Mouse (Mus musculus) CH12.LX (cell line): ENCODE data around the gene Ldb2. TPM values are rescaled to one million over a fixed set of nuclear protein-coding genes. Genes with fewer than 3 reads are reported as not detected.

Experiments
- DNase-seq: peaks from one replicate; pipeline ENCODE4 v3.0.0-alpha.2; 2013; ENCODE audit errors: extremely low read depth
- H3K27ac ChIP-seq: 2 replicates; pipeline ENCODE4 v1.5.1; 2012; ENCODE audit warnings: low read depth, mild to moderate bottlenecking, control low read depth, moderate library complexity; ENCODE audit not compliant: insufficient read depth
- H3K27me3 ChIP-seq: replicated peaks from 2 replicates; pipeline ENCODE3; 2012; ENCODE audit warnings: inconsistent platforms
- H3K36me3 ChIP-seq, 2 experiments: replicated peaks in 1 of 2; 2 replicates each; pipeline versions ENCODE3 to v1.6.1; 2012; ENCODE audit warnings: inconsistent platforms in 1 of 2, low read length in 1 of 2, mild to moderate bottlenecking in 1 of 2, mixed read lengths in 1 of 2, moderate library complexity in 1 of 2; ENCODE audit not compliant: control insufficient read depth in 1 of 2, insufficient read depth in 1 of 2
- H3K4me1 ChIP-seq, 2 experiments: 2 replicates each; pipeline ENCODE4 v1.6.1; 2012; ENCODE audit warnings: inconsistent platforms in 1 of 2, moderate library complexity in 1 of 2; ENCODE audit not compliant: insufficient read depth in 2 of 2, control insufficient read depth in 1 of 2
- H3K4me2 ChIP-seq: 2 replicates; pipeline ENCODE4 v1.6.1; 2012; ENCODE audit warnings: low read depth, mild to moderate bottlenecking, control low read depth; ENCODE audit not compliant: poor library complexity, insufficient read depth, severe bottlenecking
- H3K4me3 ChIP-seq, 3 experiments: fragments of 150-350 bp in 1 of 3; sonication (generic) in 1 of 3; replicated peaks in 1 of 3; 2 replicates each; pipeline versions ENCODE3 to v1.5.1; 2011 to 2012; ENCODE audit warnings: low read depth in 2 of 3, low read length in 2 of 3, mild to moderate bottlenecking in 2 of 3, moderate library complexity in 2 of 3, control low read depth in 1 of 3, improper control_type of control experiment in 1 of 3, inconsistent platforms in 1 of 3, mixed read lengths in 1 of 3; ENCODE audit not compliant: poor library complexity in 1 of 3
- H3K79me2 ChIP-seq: replicated peaks from 2 replicates; pipeline ENCODE4 v1.6.1; 2012; ENCODE audit warnings: mild to moderate bottlenecking, moderate library complexity; ENCODE audit not compliant: control insufficient read depth, poor library complexity, insufficient read depth, severe bottlenecking; ENCODE audit errors: extremely low read depth
- H3K9ac ChIP-seq: 2 replicates; pipeline ENCODE4 v1.6.1; 2012; ENCODE audit warnings: low read depth, mild to moderate bottlenecking, control low read depth, moderate library complexity; ENCODE audit not compliant: insufficient read depth
- H3K9me3 ChIP-seq: replicated peaks from 2 replicates; pipeline ENCODE3; 2012; ENCODE audit warnings: low read length, inconsistent platforms, mixed read lengths
- BHLHE40 ChIP-seq: IDR thresholded peaks from 2 replicates; pipeline ENCODE4 v1.6.1; 2011; ENCODE audit warnings: mild to moderate bottlenecking, low read depth, low read length, improper control_type of control experiment
- CHD1 ChIP-seq: IDR thresholded peaks from 2 replicates; pipeline ENCODE4 v1.6.1; 2012; ENCODE audit warnings: low read depth, low read length, improper control_type of control experiment, inconsistent platforms
- ELF1 ChIP-seq: IDR thresholded peaks from 2 replicates; pipeline ENCODE4 v1.6.1; 2014; ENCODE audit warnings: low read depth, mild to moderate bottlenecking, inconsistent platforms, low read length, improper control_type of control experiment
- EP300 ChIP-seq: IDR thresholded peaks from 2 replicates; pipeline ENCODE4 v1.6.1; 2011; ENCODE audit warnings: low read length, improper control_type of control experiment
- GABPA ChIP-seq: IDR thresholded peaks from 2 replicates; pipeline ENCODE4 v1.6.1; 2012; ENCODE audit warnings: low read depth, low read length, improper control_type of control experiment, inconsistent platforms; ENCODE audit not compliant: insufficient replicate concordance
- IRF4 ChIP-seq: IDR thresholded peaks from 2 replicates; pipeline ENCODE4 v1.6.1; 2014; ENCODE audit warnings: low read depth, mild to moderate bottlenecking, inconsistent platforms, low read length, improper control_type of control experiment
- JUN ChIP-seq: IDR thresholded peaks from 2 replicates; pipeline ENCODE4 v1.6.1; 2011; ENCODE audit warnings: low read depth, mild to moderate bottlenecking, low read length, improper control_type of control experiment, moderate library complexity; ENCODE audit not compliant: insufficient read depth
- JUND ChIP-seq: conservative IDR thresholded peaks from 2 replicates; pipeline ENCODE4 v1.6.1; 2011; ENCODE audit warnings: low read depth, low read length, improper control_type of control experiment
- KAT2A ChIP-seq: IDR thresholded peaks from 2 replicates; pipeline ENCODE4 v1.6.1; 2012; ENCODE audit warnings: low read length, improper control_type of control experiment, inconsistent platforms; ENCODE audit not compliant: insufficient replicate concordance
- MAX ChIP-seq: IDR thresholded peaks from 2 replicates; pipeline ENCODE4 v1.6.1; 2011; ENCODE audit warnings: low read length, improper control_type of control experiment
- MAZ ChIP-seq: IDR thresholded peaks from 2 replicates; pipeline ENCODE4 v1.6.1; 2012; ENCODE audit warnings: low read depth, mild to moderate bottlenecking, inconsistent platforms, low read length, improper control_type of control experiment, moderate library complexity
- MXI1 ChIP-seq: IDR thresholded peaks from 2 replicates; pipeline ENCODE4 v1.6.1; 2011; ENCODE audit warnings: mild to moderate bottlenecking, low read depth, low read length, improper control_type of control experiment
- MYC ChIP-seq: IDR thresholded peaks from 2 replicates; pipeline ENCODE4 v1.6.1; 2011; ENCODE audit warnings: low read depth, mild to moderate bottlenecking, improper control_type of control experiment, low read length
- NELFE ChIP-seq: IDR thresholded peaks from 2 replicates; pipeline ENCODE4 v1.6.1; 2011; ENCODE audit warnings: low read depth, low read length, improper control_type of control experiment
- NRF1 ChIP-seq: IDR thresholded peaks from 2 replicates; pipeline ENCODE4 v1.6.1; 2014; ENCODE audit warnings: low read depth, mild to moderate bottlenecking, inconsistent platforms, low read length, improper control_type of control experiment, moderate library complexity
- PAX5 ChIP-seq: IDR thresholded peaks from 2 replicates; pipeline ENCODE4 v1.6.1; 2012; ENCODE audit warnings: low read length, inconsistent platforms, mixed read lengths
- POLR2A ChIP-seq: IDR thresholded peaks from 2 replicates; pipeline ENCODE4 v1.6.1; 2011; ENCODE audit warnings: low read depth, mild to moderate bottlenecking, improper control_type of control experiment, low read length
- POLR2AphosphoS2 ChIP-seq: IDR thresholded peaks from 2 replicates; pipeline ENCODE4 v1.6.1; 2011; ENCODE audit warnings: low read depth, low read length, improper control_type of control experiment
- RAD21 ChIP-seq: IDR thresholded peaks from 2 replicates; pipeline ENCODE4 v1.6.1; 2011; ENCODE audit warnings: low read depth, mild to moderate bottlenecking, low read length, improper control_type of control experiment, moderate library complexity
- RCOR1 ChIP-seq: conservative IDR thresholded peaks from 2 replicates; pipeline ENCODE4 v1.6.1; 2012; ENCODE audit warnings: low read depth, mild to moderate bottlenecking, inconsistent platforms, low read length, improper control_type of control experiment
- SIN3A ChIP-seq: IDR thresholded peaks from 2 replicates; pipeline ENCODE4 v1.6.1; 2012; ENCODE audit warnings: low read length, improper control_type of control experiment, inconsistent platforms
- SMC3 ChIP-seq: IDR thresholded peaks from 2 replicates; pipeline ENCODE4 v1.6.1; 2011; ENCODE audit warnings: low read depth, low read length, improper control_type of control experiment
- TBP ChIP-seq: conservative IDR thresholded peaks from 2 replicates; pipeline ENCODE4 v1.6.1; 2011; ENCODE audit warnings: low read depth, low read length, improper control_type of control experiment
- TCF12 ChIP-seq: IDR thresholded peaks from 2 replicates; pipeline ENCODE4 v1.6.1; 2014; ENCODE audit warnings: low read depth, mild to moderate bottlenecking, inconsistent platforms, low read length, improper control_type of control experiment
- UBTF ChIP-seq: IDR thresholded peaks from 2 replicates; pipeline ENCODE4 v1.6.1; 2012; ENCODE audit warnings: low read depth, mild to moderate bottlenecking, inconsistent platforms, low read length, improper control_type of control experiment, moderate library complexity
- USF1 ChIP-seq: IDR thresholded peaks from 2 replicates; pipeline ENCODE4 v1.6.1; 2014; ENCODE audit warnings: low read depth, mild to moderate bottlenecking, inconsistent platforms, low read length, improper control_type of control experiment
- ZC3H11A ChIP-seq: IDR thresholded peaks from 2 replicates; pipeline ENCODE4 v1.6.1; 2012; ENCODE audit warnings: low read depth, mild to moderate bottlenecking, inconsistent platforms, low read length, improper control_type of control experiment
- dilution Hi-C: fragments of 300-500 bp; cut with MboI; formaldehyde crosslinking; loops from 2 replicates; pipeline ENCODE4 v1.14.3; 2020; ENCODE audit warnings: low sequenced_read_pairs; ENCODE audit not compliant: extremely low pct_unique_long_range_greater_than_20kb, extremely low pct_ligation_motif_present
- in situ Hi-C: fragments of 300-500 bp; cut with MboI; formaldehyde crosslinking; loops from 3 replicates; pipeline ENCODE4 v1.14.3; 2019; ENCODE audit warnings: low sequenced_read_pairs, low pct_ligation_motif_present, low pct_unique_long_range_greater_than_20kb, mixed read lengths
- polyA plus RNA-seq: library from polyadenylated mRNA; unstranded; fragments of >175 nt; gene quantifications from 2 replicates; pipeline ENCODE4 v1.2.1, GENCODE M21; 2012; ENCODE audit warnings: low read depth; ENCODE audit not compliant: insufficient read length
- total RNA-seq, 2 experiments: library from RNA; depleted of rRNA; stranded (reverse); fragments of 300-350 nt in 1 of 2; fragments of >200 nt in 1 of 2; gene quantifications; 2 replicates each; pipeline ENCODE4 v1.2.3; 2012 to 2014

Gene Ldb2
- total and polyA plus RNA-seq, 3 experiments = not detected

- 0 out of 4 replicates have a peak, but pooled peaks cover 0 to 6% of the 10 kb centered on the region in 2 experiments for H3K4me1 ChIP-seq
- no peak for DNase-seq
- no peaks in the 10 kb centered on the region for H3K9me3 ChIP-seq
- no peaks in the 10 kb centered on the region for H3K27me3 ChIP-seq
- dilution Hi-C loops (no loop called here), in situ Hi-C loops (no loop called here)
- H3K4me3 ChIP-seq = no peak overlapping the region
- no peaks in the 10 kb centered on the region for H3K79me2 ChIP-seq
- H3K4me2 ChIP-seq = no peak overlapping the region
- no peaks in the 10 kb centered on the region for H3K36me3 ChIP-seq
- no peak for TF ChIP-seq POLR2AphosphoS2
- TF ChIP-seq TCF12 = no peak
- no peak for TF ChIP-seq ZC3H11A
- TF ChIP-seq JUN = no peak
- no peak for TF ChIP-seq PAX5
- no peak for TF ChIP-seq POLR2A
- no peak for TF ChIP-seq RCOR1
- no peak for TF ChIP-seq USF1
- no peak for TF ChIP-seq UBTF
- no peak for TF ChIP-seq SIN3A
- TF ChIP-seq RAD21 = no peak
- TF ChIP-seq MYC = no peak
- TF ChIP-seq IRF4 = no peak
- TF ChIP-seq KAT2A = no peak
- no peak for TF ChIP-seq MAX
- no peak for TF ChIP-seq SMC3
- no peak overlapping the region for H3K27ac ChIP-seq
- no peak overlapping the region for H3K9ac ChIP-seq
Observed at GRCm38 (mm10) chr5:44475543-44475942, 323.9 kb downstream of the Ldb2 start.

- 0 out of 4 replicates have a peak, but pooled peaks cover 0 to 6% of the 10 kb centered on the region in 2 experiments for H3K4me1 ChIP-seq
- no peaks in the 10 kb centered on the region for H3K27me3 ChIP-seq
- no peak overlapping the region for H3K9ac ChIP-seq
- H3K36me3 ChIP-seq = no peaks in the 10 kb centered on the region
- H3K4me3 ChIP-seq = no peak overlapping the region
- no peak for DNase-seq
- no peak for TF ChIP-seq IRF4
- TF ChIP-seq POLR2AphosphoS2 = no peak
- TF ChIP-seq TBP = no peak
- no peak for TF ChIP-seq NRF1
- TF ChIP-seq SIN3A = no peak
- no peak for TF ChIP-seq BHLHE40
- TF ChIP-seq GABPA = no peak
- TF ChIP-seq POLR2A = no peak
- TF ChIP-seq ELF1 = no peak
- TF ChIP-seq TCF12 = no peak
- no peak for TF ChIP-seq MAZ
- no peak for TF ChIP-seq JUN
- no peak for TF ChIP-seq MXI1
- TF ChIP-seq MYC = no peak
- no peak for TF ChIP-seq NELFE
- no peak for TF ChIP-seq CHD1
- no peak for TF ChIP-seq EP300
- no peak for TF ChIP-seq SMC3
- no peak for TF ChIP-seq PAX5
- no peak for TF ChIP-seq JUND
- TF ChIP-seq, all 38 proteins: peak for 0
- H3K4me2 ChIP-seq = no peak overlapping the region
- no peaks in the 10 kb centered on the region for H3K79me2 ChIP-seq
- no peaks in the 10 kb centered on the region for H3K9me3 ChIP-seq
- dilution Hi-C loops (no loop called here), in situ Hi-C loops (no loop called here)
- H3K27ac ChIP-seq = no peak overlapping the region
Observed at GRCm38 (mm10) chr5:44473857-44474762, 325.4 kb downstream of the Ldb2 start.
